8 mouse cellular contexts compared by ENCODE assay signal in genomic region chr8:46153042-46153441, GRCm38 (mm10). TPM values are rescaled to one million over a fixed set of nuclear protein-coding genes. Genes with fewer than 3 reads are reported as not detected.
DNase-seq lines count a peak whose midpoint lies in the region; ATAC-seq lines count a peak whose summit lies in the region.

No protein-coding gene starts in this region.

- H3K4me2 ChIP-seq in lung, embryonic 16.5 days (ENCODE audit: low read depth, low read length): peak overlapping the region; percentile 91
- peak overlapping the region; percentile 93 for H3K4me2 ChIP-seq in neural tube, embryonic 14.5 days (ENCODE audit: low read depth, low read length)

- peak; percentile 58 for DNase-seq in cerebellum, adult 9-10 months
- no peak for DNase-seq in cerebellum, adult 11-12 months
- no peak for DNase-seq in lung, adult 18-20 months
- no peak for DNase-seq in limb, embryonic 10.5 days (ENCODE audit: low spot score)
- DNase-seq in thymus, postnatal 14 days: no peak

- peak overlapping the region; percentile 88 for H3K4me3 ChIP-seq in lung, embryonic 16.5 days (ENCODE audit: low read length)
- H3K4me3 ChIP-seq in limb, embryonic 10.5 days: peak overlapping the region; percentile 83
- H3K4me3 ChIP-seq in neural tube, embryonic 14.5 days (ENCODE audit: low read depth, low read length): peak overlapping the region; percentile 84; the same call in 1 of the 2 replicates

- ATAC-seq in lung, embryonic 16.5 days (ENCODE audit: low read depth): no peak
- ATAC-seq in neural tube, embryonic 14.5 days (ENCODE audit: low read depth): no peak
- no peak for ATAC-seq in inflammation-experienced regulatory T-cells, adult 6 months

- 14% methylated on average over 2 of the region's 2 CpGs for whole genome bisulfite sequencing in lung, embryonic 16.5 days
- WGBS in limb, embryonic 10.5 days: 40% methylated on average over 2 of the region's 2 CpGs
- WGBS in neural tube, embryonic 14.5 days: 30% methylated on average over 2 of the region's 2 CpGs

- H3K27me3 ChIP-seq in lung, embryonic 16.5 days (ENCODE audit: control insufficient read depth, insufficient read depth, low read depth, low read length): peaks cover 2% of the 10 kb centered on the region; the same call in 1 of the 2 replicates
- H3K27me3 ChIP-seq in limb, embryonic 10.5 days (ENCODE audit: low read depth, poor library complexity, severe bottlenecking): peaks cover 38% of the 10 kb centered on the region
- H3K27me3 ChIP-seq in neural tube, embryonic 14.5 days (ENCODE audit: control insufficient read depth, insufficient read depth, low read length): no peaks in the 10 kb centered on the region

- H3K4me1 ChIP-seq in lung, embryonic 16.5 days (replicated peaks; ENCODE audit: control insufficient read depth, insufficient read depth, low read length): peaks cover 9% of the 10 kb centered on the region; the same call in 1 of the 2 replicates
- peaks cover 12% of the 10 kb centered on the region for H3K4me1 ChIP-seq in limb, embryonic 10.5 days
- peaks cover 8% of the 10 kb centered on the region; the same call in 1 of the 2 replicates for H3K4me1 ChIP-seq in neural tube, embryonic 14.5 days (ENCODE audit: control insufficient read depth, insufficient read depth, low read length)

- no peaks in the 10 kb centered on the region for H3K9me3 ChIP-seq in lung, embryonic 16.5 days (ENCODE audit: control insufficient read depth, low read length)
- H3K9me3 ChIP-seq in limb, embryonic 10.5 days (replicated peaks): no peaks in the 10 kb centered on the region
- H3K9me3 ChIP-seq in neural tube, embryonic 14.5 days (ENCODE audit: control insufficient read depth, low read length): no peaks in the 10 kb centered on the region

- no peaks in the 10 kb centered on the region for H3K36me3 ChIP-seq in lung, embryonic 16.5 days (ENCODE audit: control insufficient read depth, insufficient read depth, low read length)
- H3K36me3 ChIP-seq in limb, embryonic 10.5 days: no peaks in the 10 kb centered on the region
- no peaks in the 10 kb centered on the region for H3K36me3 ChIP-seq in neural tube, embryonic 14.5 days (ENCODE audit: control insufficient read depth, insufficient read depth, low read length)

- H3K9ac ChIP-seq in lung, embryonic 16.5 days (ENCODE audit: low read length): no peak overlapping the region
- H3K9ac ChIP-seq in neural tube, embryonic 14.5 days (replicated peaks; ENCODE audit: low read depth, low read length): no peak overlapping the region

- H3K27ac ChIP-seq in lung, embryonic 16.5 days (ENCODE audit: low read length): no peak overlapping the region
- H3K27ac ChIP-seq in limb, embryonic 10.5 days: no peak overlapping the region
- H3K27ac ChIP-seq in neural tube, embryonic 14.5 days (ENCODE audit: low read depth, low read length): no peak overlapping the region

RNA-seq across cellular contexts. Expression of gene Snx25, which starts 1.1 kb away (rescaled TPM):
- 9.4 TPM in 2 replicates for polyA plus RNA-seq in lung, embryonic 16.5 days (2015; fragmentation: Nextera tagmentation; extraction: Ambion mirVana)
- 3.7 and 4.3 TPM in 2 replicates for polyA plus RNA-seq in limb, embryonic 10.5 days (2016; fragmentation: Nextera tagmentation; extraction: Ambion mirVana)
- 15.6 and 17.4 TPM in 2 replicates for polyA plus RNA-seq in neural tube, embryonic 14.5 days (2014; fragmentation: Nextera tagmentation; extraction: Ambion mirVana)
- polyA plus RNA-seq in inflammation-experienced regulatory T-cells, adult 6 months (2017; shearing (Covaris generic)): 10 to 100 TPM in 2 of 3 experiments, 1 to 10 TPM in 1; 9.7 to 11.4 (median 11.0) TPM

RNA-seq across cellular contexts. Expression of gene Cfap97, which starts 1.5 kb away (rescaled TPM):
- 23.3 and 28.5 TPM in 2 replicates for polyA plus RNA-seq in lung, embryonic 16.5 days (2015; fragmentation: Nextera tagmentation; extraction: Ambion mirVana)
- 18.2 and 21.6 TPM in 2 replicates for polyA plus RNA-seq in limb, embryonic 10.5 days (2016; fragmentation: Nextera tagmentation; extraction: Ambion mirVana)
- polyA plus RNA-seq in neural tube, embryonic 14.5 days (2014; fragmentation: Nextera tagmentation; extraction: Ambion mirVana): 23.9 and 28.8 TPM in 2 replicates
- 10 to 100 TPM; 25.0 to 44.3 (median 33.7) TPM for polyA plus RNA-seq in inflammation-experienced regulatory T-cells, adult 6 months (2017; shearing (Covaris generic))

RNA-seq across cellular contexts. Expression of gene Slc25a4, which starts 58.0 kb away (rescaled TPM):
- polyA plus RNA-seq in lung, embryonic 16.5 days (2015; fragmentation: Nextera tagmentation; extraction: Ambion mirVana): 421 and 425 TPM in 2 replicates
- 486 and 506 TPM in 2 replicates for polyA plus RNA-seq in limb, embryonic 10.5 days (2016; fragmentation: Nextera tagmentation; extraction: Ambion mirVana)
- polyA plus RNA-seq in neural tube, embryonic 14.5 days (2014; fragmentation: Nextera tagmentation; extraction: Ambion mirVana): 996 and 1,036 TPM in 2 replicates
- 100 to 1,000 TPM; 166 to 235 (median 173) TPM for polyA plus RNA-seq in inflammation-experienced regulatory T-cells, adult 6 months (2017; shearing (Covaris generic))
